9 mouse cellular contexts compared by ENCODE assay signal in the genomic region with DNA sequence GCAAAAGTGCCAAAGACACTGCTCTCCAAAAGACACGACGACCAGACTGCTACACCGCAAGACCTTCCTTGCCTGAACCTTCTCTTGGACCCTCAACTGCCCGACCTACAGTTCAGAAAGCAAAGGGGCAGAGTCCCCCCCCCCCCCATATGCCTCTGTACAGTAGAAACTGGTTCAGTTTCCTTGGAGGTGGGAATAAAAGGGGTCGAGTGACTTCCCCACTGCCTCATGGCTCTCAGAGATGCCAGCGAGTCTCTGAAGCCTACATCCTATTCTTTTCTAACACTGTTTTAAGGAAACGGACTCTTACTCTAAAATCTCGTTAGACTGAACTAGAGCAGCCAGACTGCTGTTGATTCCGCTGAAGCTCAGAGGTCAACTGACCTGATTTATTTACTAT. TPM values are rescaled to one million over a fixed set of nuclear protein-coding genes. Genes with fewer than 3 reads are reported as not detected.
DNase-seq lines count a peak whose midpoint lies in the region; ATAC-seq lines count a peak whose summit lies in the region.
"Had no signal": no experiment of that assay in that cellular context is flagged by ENCODE, and none has a peak within 500 bp of the region (broad histone marks: within the 10 kb centered on the region; RNA-seq: fewer than 3 reads in every experiment).

No protein-coding gene starts in this region.

- no peak for DNase-seq in liver, embryonic 11.5 days (ENCODE audit: low spot score)
- DNase-seq in liver, result no peak
- no peak for DNase-seq in limb, embryonic 11.5 days (ENCODE audit: low spot score)
- no peak for DNase-seq in right cerebral cortex, postnatal 4 days
- no peak for DNase-seq in thymus, postnatal 14 days

- H3K4me2 ChIP-seq in liver, embryonic 11.5 days, result peak overlapping the region; percentile 68
- H3K4me2 ChIP-seq in forebrain, embryonic 12.5 days, result peak overlapping the region; percentile 80
- H3K4me2 ChIP-seq in limb, embryonic 11.5 days (ENCODE audit: low read depth, severe bottlenecking), result peak overlapping the region; percentile 87
- H3K4me2 ChIP-seq in neural tube, embryonic 14.5 days (ENCODE audit: low read depth, low read length), result peak overlapping the region; percentile 92

- peak overlapping the region; percentile 38 for H3K4me3 ChIP-seq in liver, embryonic 11.5 days (ENCODE audit: low read depth, low read length)
- H3K4me3 ChIP-seq in forebrain, embryonic 12.5 days (replicated peaks), result peak overlapping the region; percentile 46
- peak overlapping the region; percentile 44 for H3K4me3 ChIP-seq in limb, embryonic 11.5 days (ENCODE audit: low read depth, low read length)
- peak overlapping the region; percentile 43; the same call in 1 of the 2 replicates for H3K4me3 ChIP-seq in neural tube, embryonic 14.5 days (ENCODE audit: low read depth, low read length)

- no peak overlapping the region for H3K27ac ChIP-seq in liver, embryonic 11.5 days (ENCODE audit: low read depth, low read length)
- H3K27ac ChIP-seq in forebrain, embryonic 12.5 days, result no peak overlapping the region
- H3K27ac ChIP-seq in limb, embryonic 11.5 days (replicated peaks; ENCODE audit: low read depth, low read length), result no peak overlapping the region
- no peak overlapping the region for H3K27ac ChIP-seq in neural tube, embryonic 14.5 days (ENCODE audit: low read depth, low read length)

- ATAC-seq in liver, embryonic 11.5 days (replicated peaks; ENCODE audit: low FRiP score), result no peak
- no peak for ATAC-seq in forebrain, embryonic 12.5 days (ENCODE audit: low FRiP score)
- 0 out of 2 replicates have a peak, but pooled peaks have one; percentile 15 for ATAC-seq in limb, embryonic 11.5 days (ENCODE audit: insufficient number of reproducible peaks, low FRiP score, low TSS enrichment, low read depth)
- ATAC-seq in neural tube, embryonic 14.5 days (ENCODE audit: low read depth), result no peak
- ATAC-seq in megakaryocyte progenitor cell, adult 5-6 weeks (replicated peaks; ENCODE audit: poor library complexity), result no peak

- H3K4me1 ChIP-seq in liver, embryonic 11.5 days (replicated peaks; ENCODE audit: control insufficient read depth, insufficient read depth, low read length), result 0 out of 2 replicates have a peak, but pooled peaks cover 3% of the 10 kb centered on the region
- peaks cover 14% of the 10 kb centered on the region for H3K4me1 ChIP-seq in forebrain, embryonic 12.5 days
- 0 out of 2 replicates have a peak, but pooled peaks cover 2% of the 10 kb centered on the region for H3K4me1 ChIP-seq in limb, embryonic 11.5 days (ENCODE audit: control insufficient read depth, insufficient read depth, low read length)
- H3K4me1 ChIP-seq in neural tube, embryonic 14.5 days (ENCODE audit: control insufficient read depth, insufficient read depth, low read length), result no peaks in the 10 kb centered on the region

- no peak overlapping the region for H3K9ac ChIP-seq in liver, embryonic 11.5 days (ENCODE audit: low read depth, low read length)
- no peak overlapping the region for H3K9ac ChIP-seq in forebrain, embryonic 12.5 days
- H3K9ac ChIP-seq in limb, embryonic 11.5 days (ENCODE audit: low read length), result peak overlapping the region; percentile 60
- H3K9ac ChIP-seq in neural tube, embryonic 14.5 days (replicated peaks; ENCODE audit: low read depth, low read length), result no peak overlapping the region

- H3K9me3 ChIP-seq in liver, embryonic 11.5 days (ENCODE audit: control insufficient read depth, low read length), result no peaks in the 10 kb centered on the region
- no peaks in the 10 kb centered on the region for H3K9me3 ChIP-seq in forebrain, embryonic 12.5 days
- no peaks in the 10 kb centered on the region for H3K9me3 ChIP-seq in limb, embryonic 11.5 days (ENCODE audit: control insufficient read depth, low read length)
- H3K9me3 ChIP-seq in neural tube, embryonic 14.5 days (ENCODE audit: control insufficient read depth, low read length), result no peaks in the 10 kb centered on the region

- H3K36me3 ChIP-seq in liver, embryonic 11.5 days (ENCODE audit: control insufficient read depth, insufficient read depth, low read length), result no peaks in the 10 kb centered on the region
- no peaks in the 10 kb centered on the region for H3K36me3 ChIP-seq in forebrain, embryonic 12.5 days (replicated peaks)
- H3K36me3 ChIP-seq in limb, embryonic 11.5 days (ENCODE audit: control insufficient read depth, insufficient read depth, low read length), result no peaks in the 10 kb centered on the region
- no peaks in the 10 kb centered on the region for H3K36me3 ChIP-seq in neural tube, embryonic 14.5 days (ENCODE audit: control insufficient read depth, insufficient read depth, low read length)

- H3K27me3 ChIP-seq in liver, embryonic 11.5 days (replicated peaks; ENCODE audit: control insufficient read depth, insufficient read depth, low read length), result peaks cover 30% of the 10 kb centered on the region
- peaks cover 39% of the 10 kb centered on the region for H3K27me3 ChIP-seq in forebrain, embryonic 12.5 days
- H3K27me3 ChIP-seq in limb, embryonic 11.5 days (ENCODE audit: control insufficient read depth, insufficient read depth, low read length), result no peaks in the 10 kb centered on the region
- H3K27me3 ChIP-seq in neural tube, embryonic 14.5 days (ENCODE audit: control insufficient read depth, insufficient read depth, low read length), result peaks cover 4% of the 10 kb centered on the region; the same call in 1 of the 2 replicates

- WGBS in liver, embryonic 11.5 days, result 37% methylated on average over 9 of the region's 9 CpGs
- 38% methylated on average over 9 of the region's 9 CpGs for WGBS in forebrain, embryonic 12.5 days
- 36% methylated on average over 9 of the region's 9 CpGs for WGBS in limb, embryonic 11.5 days
- WGBS in neural tube, embryonic 14.5 days, result 46% methylated on average over 9 of the region's 9 CpGs

RNA-seq across cellular contexts. Expression of a gene that starts 0.7 kb away (rescaled TPM):
- 4.3 and 4.4 TPM in 2 replicates for polyA plus RNA-seq in liver, embryonic 11.5 days (2014; fragmentation: Nextera tagmentation; extraction: Ambion mirVana)
- 8.7 and 12.2 TPM in 2 replicates for polyA plus RNA-seq in forebrain, embryonic 12.5 days (2016; fragmentation: Nextera tagmentation; extraction: Ambion mirVana)
- 15.9 and 16.7 TPM in 2 replicates for polyA plus RNA-seq in limb, embryonic 11.5 days (2014; fragmentation: Nextera tagmentation; extraction: Ambion mirVana)
- 1.9 and 13.4 TPM in 2 replicates for polyA plus RNA-seq in neural tube, embryonic 14.5 days (2014; fragmentation: Nextera tagmentation; extraction: Ambion mirVana)
- not detected in 2 replicates for total RNA-seq in megakaryocyte progenitor cell, adult 5-6 weeks (2015)
- total RNA-seq in megakaryocyte progenitor cell, adult 5-6 weeks (2017), result not detected in 2 replicates
- total RNA-seq: common myeloid progenitor, adult 5-6 weeks had no signal
